ENCODE assay signal across 11 mouse cellular contexts in the genomic region with DNA sequence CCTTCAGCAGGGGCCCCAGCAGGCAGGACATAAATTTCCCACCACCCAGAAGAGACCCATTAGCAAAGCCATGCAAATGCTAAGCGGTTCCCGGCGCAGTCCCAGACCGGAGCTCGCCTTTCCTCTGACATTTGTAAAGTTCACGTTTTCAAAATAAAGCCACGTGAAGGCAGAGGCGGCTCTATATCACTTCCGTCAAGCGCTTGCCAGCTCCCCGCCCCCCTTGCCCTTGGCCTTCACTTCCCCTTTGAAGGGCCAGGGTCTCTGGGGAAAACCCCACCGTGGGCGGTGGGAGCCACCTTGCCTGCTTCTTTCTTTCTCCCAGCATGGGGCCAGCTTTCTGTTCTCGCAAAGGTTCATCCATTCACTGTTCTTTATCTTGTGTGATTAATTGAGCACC. TPM values are rescaled to one million over a fixed set of nuclear protein-coding genes. Genes with fewer than 3 reads are reported as not detected.
DNase-seq lines count a peak whose midpoint lies in the region; ATAC-seq and TF ChIP-seq lines count a peak whose summit lies in the region.
"Had no signal": no experiment of that assay in that cellular context is flagged by ENCODE, and none has a peak within 500 bp of the region (broad histone marks: within the 10 kb centered on the region; RNA-seq: fewer than 3 reads in every experiment).

No protein-coding gene starts in this region.

- no peaks in the 10 kb centered on the region for H3K9me3 ChIP-seq in liver, embryonic 12.5 days (replicated peaks)
- H3K9me3 ChIP-seq: forebrain, embryonic 12.5 days had no signal

- no peak overlapping the region for H3K27ac ChIP-seq in liver, embryonic 12.5 days
- peak overlapping the region; percentile 45; the same call in 1 of the 2 replicates for H3K27ac ChIP-seq in thymus, adult 2 months (ENCODE audit: control insufficient read depth, insufficient read depth, low read length)
- H3K27ac ChIP-seq: forebrain, embryonic 12.5 days had no signal

- H3K4me2 ChIP-seq in liver, embryonic 12.5 days: 0 out of 2 replicates have a peak overlapping the region, but pooled peaks have one; percentile 0
- H3K4me2 ChIP-seq: forebrain, embryonic 12.5 days; lung, embryonic 14.5 days had no signal

- no peak for ATAC-seq in liver, embryonic 12.5 days
- ATAC-seq in inflammation-experienced regulatory T-cells, adult 6 months: peak; percentile 92

- 3% methylated on average over 14 of the region's 14 CpGs for WGBS in liver, embryonic 12.5 days (ENCODE audit: insufficient replicate concordance)
- WGBS in thymus, adult 2 months: 6% methylated on average over 14 of the region's 14 CpGs

- intact Hi-C loops in left cerebral cortex, postnatal 10 days (cut with DNase I): loop anchor here (5.0 to 10.0 kb wide), 2 partner anchors 64 to 196 kb away; a partner anchor contains a TSS

- H3K36me3 ChIP-seq in liver, embryonic 12.5 days: no peaks in the 10 kb centered on the region
- H3K36me3 ChIP-seq in thymus, adult 2 months (ENCODE audit: control insufficient read depth, insufficient read depth, low read length): no peaks in the 10 kb centered on the region
- H3K36me3 ChIP-seq: forebrain, embryonic 12.5 days had no signal

- no peak for TF ChIP-seq POLR2A in thymus, adult 2 months (IDR thresholded peaks at IDR 0.05; ENCODE audit: control insufficient read depth, extremely low read depth, insufficient read depth, low read length, poor library complexity)

- H3K9ac ChIP-seq in liver, embryonic 12.5 days: no peak overlapping the region
- H3K9ac ChIP-seq: forebrain, embryonic 12.5 days; lung, embryonic 14.5 days had no signal

- H3K4me3 ChIP-seq in liver, embryonic 12.5 days: no peak overlapping the region
- 0 out of 2 replicates have a peak overlapping the region, but pooled peaks have one; percentile 9 for H3K4me3 ChIP-seq in thymus, adult 2 months (ENCODE audit: control insufficient read depth, insufficient read depth, low read length)
- H3K4me3 ChIP-seq: forebrain, embryonic 12.5 days had no signal

- peaks cover 95% of the 10 kb centered on the region for H3K27me3 ChIP-seq in liver, embryonic 12.5 days (replicated peaks)
- no peaks in the 10 kb centered on the region for H3K27me3 ChIP-seq in thymus, adult 2 months (ENCODE audit: control insufficient read depth, insufficient read depth, low read length)

- no peak for TF ChIP-seq CTCF in thymus, adult 2 months (IDR thresholded peaks at IDR 0.05; ENCODE audit: borderline replicate concordance, control insufficient read depth, extremely low read depth, insufficient read depth, low read length, poor library complexity)

- DNase-seq in adrenal gland, postnatal 36 days: peak; percentile 41 to 62
- no peak for DNase-seq in adrenal gland, postnatal 25 days
- DNase-seq in liver: no peak
- DNase-seq in thymus, adult 2 months: peak; percentile 57
- no peak for DNase-seq in left cerebral cortex, postnatal 10 days (ENCODE audit: extremely low spot score in 1 of 2, low spot score in 2 of 2)
- DNase-seq in urinary bladder, adult 18-20 months (ENCODE audit: low spot score in 2 of 2): no peak
- DNase-seq: lung, embryonic 14.5 days had no signal

- H3K4me1 ChIP-seq in liver, embryonic 12.5 days: no peaks in the 10 kb centered on the region
- H3K4me1 ChIP-seq in thymus, adult 2 months (replicated peaks; ENCODE audit: control insufficient read depth, insufficient read depth, low read length): peaks cover 15% of the 10 kb centered on the region

RNA-seq across cellular contexts. Expression of a gene that starts 6.2 kb away (rescaled TPM):
- total RNA-seq in adrenal gland, postnatal 36 days (2021): 10 to 100 TPM; 13.7 to 20.1 TPM
- 12.8 and 15.9 TPM in 2 replicates for total RNA-seq in adrenal gland, postnatal 25 days (2021)
- polyA plus RNA-seq in liver, embryonic 12.5 days (2016; fragmentation: Nextera tagmentation; extraction: Ambion mirVana): 0.11 and 0.18 TPM in 2 replicates
- polyA plus RNA-seq in inflammation-experienced regulatory T-cells, adult 6 months (2017; shearing (Covaris generic)): not detected
- polyA plus RNA-seq in thymus, adult 2 months (2012; rRNA removed): 1.1 and 1.2 TPM in 2 replicates
- total RNA-seq in left cerebral cortex, postnatal 10 days (2021): 1 to 10 TPM; 8.8 to 9.2 TPM
- total RNA-seq: hematopoietic stem cell, adult 5-6 weeks had no signal

RNA-seq across cellular contexts. Expression of a gene that starts 35.1 kb away (rescaled TPM):
- under 1 TPM in 1 of 2 experiments, not detected in 1; 0.07 TPM for total RNA-seq in adrenal gland, postnatal 36 days (2021)
- 0.06 TPM in 1 of 2 replicates, not detected in the other for total RNA-seq in adrenal gland, postnatal 25 days (2021)
- not detected in 2 replicates for polyA plus RNA-seq in liver, embryonic 12.5 days (2016; fragmentation: Nextera tagmentation; extraction: Ambion mirVana)
- under 1 TPM in 1 of 3 experiments, not detected in 2; 0.22 TPM for polyA plus RNA-seq in inflammation-experienced regulatory T-cells, adult 6 months (2017; shearing (Covaris generic))
- 0.81 and 1.0 TPM in 2 replicates for polyA plus RNA-seq in thymus, adult 2 months (2012; rRNA removed)
- 10 to 100 TPM in 1 of 2 experiments, 1 to 10 TPM in 1; 7.0 to 13.3 TPM for total RNA-seq in left cerebral cortex, postnatal 10 days (2021)
- total RNA-seq: hematopoietic stem cell, adult 5-6 weeks had no signal

Comparison
In these comparisons a context has a peak if more than half of its experiments do, and no peak if none do; other contexts are left out.
1. DNase-seq: peak in adrenal gland, postnatal 36 days (2 of 2) and thymus, adult 2 months (single experiment); none in adrenal gland, postnatal 25 days (single experiment), liver (single experiment), left cerebral cortex, postnatal 10 days (0 of 2) and urinary bladder, adult 18-20 months (0 of 2).